Mouse (Mus musculus): ENCODE results near the gene Xpnpep1. TPM values are rescaled to one million over a fixed set of nuclear protein-coding genes. Genes with fewer than 3 reads are reported as not detected.
A peak's percentile ranks its signal among the peaks of the same experiment; 100 is the strongest.

The Xpnpep1 gene
- total RNA-seq (2021): 10 to 100 TPM; 60.4 to 65.1 TPM
- long read RNA-seq, experiment 1, full-length matches to known transcripts: 54 of 110 reads
- long read RNA-seq, experiment 1, partial matches to known transcripts: 7 of 110 reads
- long read RNA-seq, experiment 1, other reads (novel, unspliced or antisense): 49 of 110 reads
- long read RNA-seq, experiment 2, full-length matches to known transcripts: 35 of 83 reads
- long read RNA-seq, experiment 2, partial matches to known transcripts: 10 of 83 reads
- long read RNA-seq, experiment 2, other reads (novel, unspliced or antisense): 38 of 83 reads

DNA sequence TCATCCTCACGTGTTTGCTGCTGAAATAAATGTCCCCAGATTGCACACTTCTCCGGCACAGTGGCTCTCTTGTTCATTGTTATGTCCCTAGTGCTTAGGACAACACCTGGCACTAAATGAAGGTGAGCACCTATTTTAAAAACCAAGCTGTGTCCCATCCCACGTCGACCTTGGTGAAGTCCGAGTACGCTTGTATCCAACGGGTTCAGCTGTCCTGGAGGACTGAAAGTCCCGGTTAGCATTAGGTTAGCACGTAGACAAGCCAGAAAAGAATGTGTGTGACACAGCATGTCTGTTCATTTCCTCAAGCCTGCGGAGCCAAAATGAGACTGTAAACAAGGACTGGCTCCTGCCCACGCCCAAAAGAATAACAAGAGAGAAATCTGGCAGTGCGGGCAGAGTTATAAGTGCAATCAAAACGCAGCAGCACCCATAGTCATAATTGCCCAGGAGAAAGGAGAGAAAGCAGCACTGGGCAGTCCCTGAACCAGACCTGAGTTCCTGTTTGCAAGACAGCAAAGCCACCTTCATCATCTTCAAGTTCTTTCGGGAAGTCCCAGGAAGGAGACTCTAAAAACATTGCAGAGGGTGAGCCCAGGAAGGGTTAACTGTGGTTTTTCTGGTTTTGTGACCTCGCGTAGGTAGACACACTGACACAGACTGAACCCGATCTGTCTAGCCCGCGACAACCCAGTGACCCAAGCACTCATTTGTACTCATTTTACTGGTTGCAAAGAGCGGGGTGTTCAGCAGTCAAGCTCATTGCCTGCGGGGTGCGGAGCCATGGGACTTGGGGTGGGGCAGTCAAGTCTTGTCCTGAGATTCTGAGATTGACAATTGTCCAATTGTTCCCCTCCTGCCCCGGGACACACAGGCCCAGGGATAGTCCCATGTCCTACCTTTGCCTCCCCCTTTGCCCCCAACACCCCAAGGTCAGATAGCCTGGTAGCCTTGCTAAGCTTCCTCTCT is at the start of gene Xpnpep1:
Gene Xpnpep1, minus strand, starts transcription at position 51 of the 969 bp plus-strand sequence.
- DNase-seq (ENCODE audit: low spot score in 2 of 2): no peak

DNA sequence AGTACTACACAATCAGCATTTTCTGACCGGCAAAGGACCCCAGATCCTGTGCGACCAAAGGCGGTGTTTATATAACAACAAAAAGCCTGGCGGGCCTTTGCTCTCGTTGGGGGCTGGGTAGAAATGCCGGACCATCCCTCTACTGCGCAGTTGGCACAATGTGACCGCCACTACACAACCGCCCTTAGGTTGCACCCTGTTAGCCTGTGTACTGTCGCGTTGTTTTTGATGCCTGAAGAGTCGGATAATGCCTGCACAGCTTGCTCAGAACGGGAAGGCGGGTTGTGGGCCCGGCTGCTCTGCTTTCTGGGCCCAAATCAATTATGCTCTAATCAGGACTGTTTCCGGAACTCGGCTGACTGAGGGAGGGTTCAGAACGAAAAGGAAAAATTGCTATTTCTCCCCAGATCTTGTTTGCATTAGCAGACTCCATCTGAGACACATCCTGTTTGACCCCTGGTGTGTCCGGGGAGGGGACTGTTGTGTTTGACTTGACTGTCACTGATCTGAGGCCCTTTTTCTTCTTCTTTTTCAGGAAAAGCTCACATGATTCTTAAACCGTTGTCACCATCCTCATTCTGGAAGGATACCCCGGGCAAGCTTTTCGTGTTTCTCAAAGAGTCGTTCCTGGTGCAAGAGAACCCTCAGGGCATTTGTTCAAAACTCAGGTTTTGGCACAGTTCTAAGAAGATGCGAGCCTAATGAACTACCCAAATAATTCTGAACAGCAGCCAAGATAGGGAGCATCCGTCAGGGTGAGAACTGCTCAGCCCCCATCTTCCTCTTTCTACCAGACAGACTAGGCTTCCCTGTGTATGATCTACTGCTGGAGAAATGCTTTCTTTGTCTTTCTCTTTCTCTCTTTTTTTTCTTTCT is 47.5 kb upstream of the Xpnpep1 start:
- DNase-seq (ENCODE audit: low spot score in 2 of 2): no peak

DNA sequence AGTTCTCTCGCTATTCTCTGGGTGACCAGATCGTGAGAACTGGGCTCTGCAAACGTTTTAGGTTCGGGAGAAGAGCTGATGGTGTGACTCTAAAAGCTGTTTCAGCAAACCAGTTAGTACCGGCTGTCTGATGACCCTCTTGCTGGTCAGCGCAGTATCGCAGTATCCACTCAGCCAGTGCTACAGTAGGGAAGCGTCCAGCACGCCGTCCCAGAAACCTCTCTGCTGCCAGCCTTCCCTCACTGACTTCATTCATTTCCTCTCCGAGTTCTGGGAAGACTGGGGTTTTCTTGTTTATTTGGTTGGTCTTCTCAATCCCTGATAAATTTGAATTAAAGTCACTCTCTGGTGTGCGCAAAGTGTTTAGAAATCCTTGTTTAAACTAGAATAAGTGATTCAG is 46.8 kb upstream of the Xpnpep1 start:
- DNase-seq (ENCODE audit: low spot score in 2 of 2): no peak

DNA sequence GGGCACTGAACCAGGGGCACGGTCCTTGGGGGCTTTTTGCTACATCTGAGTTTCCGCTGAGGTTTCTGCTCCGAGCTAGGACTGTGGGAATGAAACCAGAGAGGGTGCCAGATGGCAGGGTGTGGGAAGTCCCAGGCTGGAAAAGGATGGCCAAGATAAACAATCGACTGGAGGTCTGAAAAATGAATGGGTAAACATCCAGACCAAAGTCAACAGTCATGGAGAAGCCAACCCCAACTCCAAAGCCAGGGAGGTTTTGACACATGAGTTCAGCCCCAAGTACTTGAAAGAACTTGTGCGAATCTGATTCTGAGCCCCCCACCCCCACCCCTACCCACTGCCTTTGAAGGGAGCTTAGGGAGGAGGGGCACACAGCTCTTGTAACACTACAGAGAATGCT is 44.7 kb upstream of the Xpnpep1 start:
- DNase-seq (ENCODE audit: low spot score in 2 of 2): no peak

DNA sequence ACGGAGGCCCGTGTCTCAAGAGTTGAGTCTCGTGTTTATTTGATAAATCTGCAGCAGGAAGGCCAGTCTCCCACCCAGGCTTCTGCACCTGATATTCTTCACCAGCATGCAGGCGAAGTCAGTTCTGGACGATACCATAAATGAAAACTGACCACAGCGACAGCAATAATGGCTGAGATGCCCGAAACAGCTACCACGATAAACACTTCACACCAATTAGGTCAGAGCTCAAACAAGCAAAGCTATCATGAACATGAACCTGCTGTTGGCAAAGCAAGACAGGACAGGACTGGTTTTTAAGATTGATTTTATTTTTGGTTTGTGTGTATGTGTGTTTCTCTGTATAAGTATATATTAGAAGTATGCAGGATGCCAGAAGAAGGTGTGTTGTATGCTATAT is 42.8 kb upstream of the Xpnpep1 start:
- DNase-seq (ENCODE audit: low spot score in 2 of 2): no peak

DNA sequence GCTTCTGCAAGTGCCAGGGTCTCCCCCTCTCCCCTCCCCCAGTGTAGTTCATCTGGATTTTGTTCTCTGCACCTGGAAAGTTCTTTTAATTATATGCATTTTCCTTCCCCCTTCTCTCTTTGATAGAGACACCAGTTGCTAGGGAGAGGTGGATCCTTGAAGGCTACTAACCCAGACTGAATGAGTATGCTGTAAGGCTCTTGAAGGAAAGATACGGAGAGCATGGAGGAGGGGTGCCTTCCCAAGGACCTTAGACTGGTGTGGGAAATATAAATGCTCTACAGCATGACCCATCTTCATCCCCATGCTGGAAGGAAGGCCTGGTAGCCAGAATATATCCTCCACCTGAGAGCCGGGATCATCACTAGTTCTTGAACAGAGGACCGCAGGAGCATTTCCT is 41.3 kb upstream of the Xpnpep1 start:
- DNase-seq (ENCODE audit: low spot score in 2 of 2): no peak

GRCm38 (mm10) chr19:53080921-53081320 is 40.9 kb upstream of the Xpnpep1 start:
- DNase-seq (ENCODE audit: low spot score in 2 of 2): no peak

GRCm38 (mm10) chr19:53080487-53080886 is 40.5 kb upstream of the Xpnpep1 start:
- DNase-seq (ENCODE audit: low spot score in 2 of 2): no peak

- no peak for DNase-seq (ENCODE audit: low spot score in 2 of 2)
Measured at GRCm38 (mm10) chr19:53080026-53080425, 40.0 kb upstream of the Xpnpep1 start.

- DNase-seq (ENCODE audit: low spot score in 2 of 2): no peak
Measured at GRCm38 (mm10) chr19:53078271-53079085, 38.5 kb upstream of the Xpnpep1 start.

DNA sequence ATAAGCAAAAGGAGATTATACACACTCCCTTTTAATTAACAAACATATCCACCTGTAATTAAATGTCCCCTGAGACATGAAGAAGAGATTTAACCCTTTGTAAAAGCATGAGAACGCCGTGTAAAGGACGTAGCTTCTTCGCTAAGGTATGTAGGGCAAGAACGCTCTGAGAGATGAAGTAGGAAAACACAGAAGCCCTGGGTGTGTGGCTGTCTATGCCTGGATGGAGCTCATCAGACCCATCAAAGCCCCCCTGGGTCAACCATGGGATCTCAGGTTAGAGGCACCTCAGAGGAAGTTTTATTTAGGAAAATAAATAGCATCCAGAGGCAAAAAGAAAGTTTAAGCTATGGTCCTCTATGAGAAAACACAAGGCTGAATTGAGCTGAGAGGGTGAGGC is 37.3 kb upstream of the Xpnpep1 start:
- no peak for DNase-seq (ENCODE audit: low spot score in 2 of 2)

DNA sequence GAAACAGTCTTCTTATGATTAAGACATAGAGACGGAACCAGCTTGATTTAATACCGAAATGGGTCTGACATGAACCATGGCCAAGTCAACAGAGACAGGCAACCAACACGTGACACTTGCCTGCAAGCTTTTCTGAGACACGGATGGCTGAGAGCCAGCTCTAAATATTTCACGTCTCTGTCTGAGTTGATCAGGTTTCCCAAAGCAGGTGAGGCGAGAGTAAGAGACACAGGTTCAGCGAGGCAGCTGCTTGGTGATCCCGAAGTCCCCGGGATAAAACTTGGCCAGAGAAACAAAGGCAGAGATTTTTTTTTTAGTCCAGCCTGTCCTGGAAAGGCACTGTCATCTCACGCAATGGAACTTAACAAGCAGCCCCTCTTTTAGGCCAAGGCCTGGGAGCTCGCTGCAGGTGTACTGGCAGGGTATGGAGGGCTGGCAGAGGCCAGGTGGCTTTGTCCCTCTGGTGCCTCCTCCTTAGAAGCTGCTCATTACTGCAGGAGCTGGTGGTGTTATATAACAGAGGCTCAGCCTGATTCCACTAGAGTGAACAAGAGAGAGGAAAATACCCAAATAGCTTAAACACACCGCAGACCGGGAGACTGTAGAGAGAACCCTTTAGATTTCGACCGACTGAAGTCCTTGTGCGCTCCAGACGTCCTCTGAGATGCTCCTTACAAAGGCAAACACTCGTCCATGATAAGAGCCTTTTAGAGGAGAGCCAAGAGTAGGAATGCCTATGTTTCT is 36.4 kb upstream of the Xpnpep1 start:
- DNase-seq (ENCODE audit: low spot score in 2 of 2): peak; percentile 39 to 53

DNA sequence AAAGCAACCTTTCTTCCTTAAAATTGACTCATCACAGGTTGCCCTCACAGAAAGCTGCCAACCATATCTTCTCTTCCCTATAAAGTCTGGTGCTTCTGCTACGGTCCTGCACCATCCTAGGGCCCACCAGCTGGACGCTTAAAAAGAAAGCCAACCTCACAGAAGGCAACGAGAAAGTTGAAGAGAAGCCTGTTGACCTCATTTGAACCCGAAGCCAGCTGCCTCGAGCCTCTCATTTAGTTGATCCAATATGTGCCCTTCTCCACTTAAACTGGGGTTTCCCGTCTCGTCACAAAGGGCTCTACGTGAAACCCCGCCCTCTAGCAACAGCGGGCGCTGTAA is 35.9 kb upstream of the Xpnpep1 start:
- DNase-seq (ENCODE audit: low spot score in 2 of 2): no peak

- no peak for DNase-seq (ENCODE audit: low spot score in 2 of 2)
Measured at GRCm38 (mm10) chr19:53074899-53075722, 35.1 kb upstream of the Xpnpep1 start.

GRCm38 (mm10) chr19:53073521-53073920 is 33.5 kb upstream of the Xpnpep1 start:
- no peak for DNase-seq (ENCODE audit: low spot score in 2 of 2)

DNA sequence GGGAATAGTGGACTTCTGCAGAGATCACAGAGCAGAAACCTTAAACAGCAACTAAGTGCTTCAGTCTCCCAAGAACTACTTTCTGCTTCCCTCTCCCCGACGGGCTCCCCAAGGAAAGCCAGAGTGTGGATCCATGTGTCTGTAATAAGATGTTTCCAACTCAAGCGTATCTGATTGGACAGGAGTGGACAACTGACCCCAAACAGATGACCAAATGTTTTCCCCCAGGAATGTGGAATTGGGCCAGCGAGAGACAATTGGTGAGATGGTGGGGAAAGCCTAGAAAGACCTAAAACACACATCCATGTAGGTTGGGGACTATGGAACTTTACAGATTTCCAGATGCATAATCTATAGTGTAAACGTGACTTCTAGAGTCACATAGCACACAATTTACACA is 32.4 kb upstream of the Xpnpep1 start:
- no peak for DNase-seq (ENCODE audit: low spot score in 2 of 2)

- no peak for DNase-seq (ENCODE audit: low spot score in 2 of 2)
Measured at GRCm38 (mm10) chr19:53071651-53072050, 31.6 kb upstream of the Xpnpep1 start.

- DNase-seq (ENCODE audit: low spot score in 2 of 2): no peak
Measured at GRCm38 (mm10) chr19:53070870-53071269, 30.9 kb upstream of the Xpnpep1 start.

DNA sequence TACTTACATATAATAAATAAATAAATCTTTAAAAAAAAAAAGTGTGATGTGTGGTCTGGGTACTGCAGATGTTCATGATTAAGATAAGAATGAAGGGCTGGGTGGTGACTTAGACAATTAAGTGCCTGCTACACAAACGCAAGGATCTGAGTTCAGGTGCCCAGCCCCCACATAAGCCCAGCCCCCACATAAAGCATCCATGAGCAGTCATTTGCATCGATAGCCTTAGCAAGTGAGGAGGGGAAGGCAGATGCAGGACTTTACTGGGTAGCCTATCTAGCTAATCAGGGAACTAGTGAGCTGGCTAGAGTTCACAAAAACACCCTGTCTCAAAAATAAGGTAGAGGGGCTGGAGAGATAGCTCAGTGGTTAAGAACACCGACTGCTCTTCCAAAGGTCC is 29.4 kb upstream of the Xpnpep1 start:
- no peak for DNase-seq (ENCODE audit: low spot score in 2 of 2)

All from left cerebral cortex, adult 18-20 months (tissue).